Mouse (Mus musculus) liver, embryonic 16.5 days (tissue): Measurements from ENCODE around the gene Leprot. TPM values are rescaled to one million over a fixed set of nuclear protein-coding genes. Genes with fewer than 3 reads are reported as not detected.
A peak's percentile ranks its signal among the peaks of the same experiment; 100 is the strongest.

ENCODE experiments used
- ATAC-seq: fragments of 200-750 bp; cut with Nextera tagmentation; 2 replicates; pipeline ENCODE4 v1.8.0; 2017; ENCODE audit warnings: low read depth, mild to moderate bottlenecking, moderate number of reproducible peaks, moderate library complexity
- H3K27ac ChIP-seq: fragments of 300-500 bp; sonication (generic); 2 replicates; pipeline ENCODE4 v1.5.1; 2014; ENCODE audit warnings: mild to moderate bottlenecking, low read length
- H3K27me3 ChIP-seq: fragments of 300-500 bp; sonication (generic); 2 replicates; pipeline ENCODE4 v1.6.1; 2014; ENCODE audit warnings: low read depth, low read length, mixed read lengths; ENCODE audit not compliant: control insufficient read depth, insufficient read depth
- H3K36me3 ChIP-seq: fragments of 300-500 bp; sonication (generic); 2 replicates; pipeline ENCODE4 v1.6.1; 2014; ENCODE audit warnings: mild to moderate bottlenecking; ENCODE audit not compliant: control insufficient read depth, insufficient read depth
- H3K4me1 ChIP-seq: fragments of 300-500 bp; sonication (generic); 2 replicates; pipeline ENCODE4 v1.6.1; 2014; ENCODE audit warnings: low read depth, low read length, mixed read lengths; ENCODE audit not compliant: control insufficient read depth
- H3K4me2 ChIP-seq: fragments of 300-500 bp; sonication (generic); 2 replicates; pipeline ENCODE4 v1.6.1; 2014; ENCODE audit warnings: low read depth, low read length, mixed read lengths
- H3K4me3 ChIP-seq: fragments of 300-500 bp; sonication (generic); 2 replicates; pipeline ENCODE4 v1.5.1; 2014; ENCODE audit warnings: low read depth, mild to moderate bottlenecking, low read length
- H3K9ac ChIP-seq: fragments of 300-500 bp; sonication (generic); 2 replicates; pipeline ENCODE4 v1.6.1; 2014; ENCODE audit warnings: low read depth, low read length
- H3K9me3 ChIP-seq: fragments of 300-500 bp; sonication (generic); replicated peaks from 2 replicates; pipeline ENCODE4 v1.6.1; 2016; ENCODE audit warnings: low read length; ENCODE audit not compliant: control insufficient read depth
- WGBS: fragments of 180-500 bp; shearing (Covaris S2); extraction: QIAGEN DNeasy Blood & Tissue Kit; methylation state at CpG from one replicate; pipeline ENCODE4 v1.1.7; 2014; ENCODE audit not compliant: insufficient replicate concordance; 5-methylcytosine and 5-hydroxymethylcytosine counted together
- polyA plus RNA-seq: library from polyadenylated mRNA; unstranded; fragments of >200 nt; fragmentation: Nextera tagmentation; extraction: Ambion mirVana; gene quantifications from 2 replicates; pipeline ENCODE4 v1.2.1, GENCODE M21; 2015

The Leprot gene
- polyA plus RNA-seq, 1 experiment from 2014 or later = 44.1 TPM

- Histone ChIP-seq H3K4me1 (peaks cover 61% of the 10 kb centered on the region), H3K27me3 (no peaks in the 10 kb centered on the region), H3K4me2 (peak overlapping the region; percentile 57), H3K4me3 (peak overlapping the region; percentile 19; the same call in 1 of the 2 replicates), H3K36me3 (peaks cover 13% of the 10 kb centered on the region), H3K9me3 (no peaks in the 10 kb centered on the region), H3K27ac (peak overlapping the region; percentile 90), H3K9ac (peak overlapping the region; percentile 52)
- WGBS = 33% methylated on average over 4 of the region's 4 CpGs
- ATAC-seq = peak; percentile 96
Measured at GRCm38 (mm10) chr4:101654788-101655414, 7.4 kb downstream of the Leprot start.

GRCm38 (mm10) chr4:101655415-101655790 is 7.9 kb downstream of the Leprot start:
- H3K27me3 ChIP-seq = no peaks in the 10 kb centered on the region
- H3K36me3 ChIP-seq = peaks cover 16% of the 10 kb centered on the region
- H3K9ac ChIP-seq = peak overlapping the region; percentile 48
- H3K9me3 ChIP-seq = no peaks in the 10 kb centered on the region
- peak overlapping the region; percentile 19; the same call in 1 of the 2 replicates for H3K4me3 ChIP-seq
- H3K27ac ChIP-seq = peak overlapping the region; percentile 90
- peak overlapping the region; percentile 57 for H3K4me2 ChIP-seq
- 46% methylated on average over 7 of the region's 7 CpGs for WGBS
- H3K4me1 ChIP-seq = peaks cover 56% of the 10 kb centered on the region
- ATAC-seq = peak; percentile 70

GRCm38 (mm10) chr4:101656056-101656455 is 8.5 kb downstream of the Leprot start:
- H3K27me3 ChIP-seq = no peaks in the 10 kb centered on the region
- peaks cover 53% of the 10 kb centered on the region for H3K4me1 ChIP-seq
- no peak overlapping the region for H3K4me3 ChIP-seq
- ATAC-seq = no peak
- peaks cover 18% of the 10 kb centered on the region for H3K36me3 ChIP-seq
- H3K27ac ChIP-seq = peak overlapping the region; percentile 67
- no peak overlapping the region for H3K9ac ChIP-seq
- no peak overlapping the region for H3K4me2 ChIP-seq
- H3K9me3 ChIP-seq = no peaks in the 10 kb centered on the region
- 75% methylated on average over 15 of the region's 15 CpGs for WGBS

GRCm38 (mm10) chr4:101656956-101657570 is 9.5 kb downstream of the Leprot start:
- H3K9ac ChIP-seq = peak overlapping the region; percentile 34
- no peaks in the 10 kb centered on the region for H3K27me3 ChIP-seq
- no peaks in the 10 kb centered on the region for H3K9me3 ChIP-seq
- no peak overlapping the region for H3K4me3 ChIP-seq
- H3K4me1 ChIP-seq = peaks cover 50% of the 10 kb centered on the region
- H3K4me2 ChIP-seq = peak overlapping the region; percentile 32; the same call in 1 of the 2 replicates
- WGBS = 19% methylated on average over 6 of the region's 6 CpGs
- peaks cover 24% of the 10 kb centered on the region for H3K36me3 ChIP-seq
- peak; percentile 15; the same call in 1 of the 2 replicates for ATAC-seq
- H3K27ac ChIP-seq = peak overlapping the region; percentile 80

- Histone ChIP-seq H3K4me1 (no peaks in the 10 kb centered on the region), H3K9ac (no peak overlapping the region), H3K4me3 (no peak overlapping the region), H3K9me3 (no peaks in the 10 kb centered on the region), H3K36me3 (peaks cover 29% of the 10 kb centered on the region), H3K27me3 (no peaks in the 10 kb centered on the region), H3K4me2 (no peak overlapping the region), H3K27ac (no peak overlapping the region)
- no peak; the same call in 1 of the 2 replicates for ATAC-seq
- WGBS = 67% methylated on average over 9 of the region's 9 CpGs
Measured at GRCm38 (mm10) chr4:101664160-101664750, 16.7 kb downstream of the Leprot start.

- Histone ChIP-seq H3K9me3 (no peaks in the 10 kb centered on the region), H3K4me1 (no peaks in the 10 kb centered on the region), H3K27ac (no peak overlapping the region), H3K9ac (no peak overlapping the region), H3K4me3 (no peak overlapping the region), H3K4me2 (no peak overlapping the region), H3K36me3 (peaks cover 23% of the 10 kb centered on the region), H3K27me3 (no peaks in the 10 kb centered on the region)
- WGBS = 88% methylated on average over 4 of the region's 4 CpGs
- no peak for ATAC-seq
Measured at GRCm38 (mm10) chr4:101664766-101665165, 17.2 kb downstream of the Leprot start.

GRCm38 (mm10) chr4:101669161-101669560 is 21.6 kb downstream of the Leprot start:
- Histone ChIP-seq H3K27ac (no peak overlapping the region), H3K9ac (no peak overlapping the region), H3K36me3 (no peaks in the 10 kb centered on the region), H3K4me2 (no peak overlapping the region), H3K4me3 (no peak overlapping the region), H3K27me3 (no peaks in the 10 kb centered on the region), H3K4me1 (no peaks in the 10 kb centered on the region), H3K9me3 (no peaks in the 10 kb centered on the region)
- WGBS = 58% methylated on average over 5 of the region's 5 CpGs
- no peak for ATAC-seq

- Histone ChIP-seq H3K9me3 (no peaks in the 10 kb centered on the region), H3K27ac (no peak overlapping the region), H3K4me2 (no peak overlapping the region), H3K9ac (no peak overlapping the region), H3K4me1 (no peaks in the 10 kb centered on the region), H3K36me3 (no peaks in the 10 kb centered on the region), H3K27me3 (no peaks in the 10 kb centered on the region), H3K4me3 (no peak overlapping the region)
- 65% methylated on average over 5 of the region's 5 CpGs for WGBS
- no peak for ATAC-seq
Measured at GRCm38 (mm10) chr4:101669811-101670210, 22.3 kb downstream of the Leprot start.

GRCm38 (mm10) chr4:101674790-101675189 is 27.3 kb downstream of the Leprot start:
- Histone ChIP-seq H3K9ac (no peak overlapping the region), H3K27ac (no peak overlapping the region)
- peak; percentile 96 for ATAC-seq

More at GRCm38 (mm10) chr4:101674790-101675189, 27.3 kb downstream of the Leprot start:
- Histone ChIP-seq H3K4me2 (no peak overlapping the region), H3K9me3 (no peaks in the 10 kb centered on the region), H3K4me3 (no peak overlapping the region), H3K4me1 (no peaks in the 10 kb centered on the region), H3K27me3 (no peaks in the 10 kb centered on the region), H3K36me3 (no peaks in the 10 kb centered on the region)
- WGBS = 41% methylated on average over 5 of the region's 5 CpGs
